Mouse (Mus musculus) E14TG2a.4 (cell line): ENCODE results near the gene Neu4.

Experiments used
- H3K27me3 ChIP-seq: 2 replicates; pipeline ENCODE4 v1.6.1; 2014; ENCODE audit warnings: low read length, control low read depth; ENCODE audit not compliant: insufficient read depth
- H3K36me3 ChIP-seq: 2 replicates; pipeline ENCODE4 v1.6.1; 2014; ENCODE audit warnings: low read length, control low read depth; ENCODE audit not compliant: insufficient read depth
- H3K4me1 ChIP-seq: replicated peaks from 2 replicates; pipeline ENCODE4 v1.6.1; 2014; ENCODE audit warnings: low read depth, low read length, control low read depth
- H3K4me3 ChIP-seq: replicated peaks from 2 replicates; pipeline ENCODE4 v1.5.1; 2014; ENCODE audit warnings: mild to moderate bottlenecking, low read length
- H3K9me3 ChIP-seq: 2 replicates; pipeline ENCODE4 v1.6.1; 2014; ENCODE audit warnings: low read length, control low read depth
- CTCF ChIP-seq: conservative IDR thresholded peaks from 2 replicates; pipeline ENCODE4 v1.5.1; 2014; ENCODE audit warnings: low read length
- NANOG ChIP-seq: IDR thresholded peaks from 2 replicates; pipeline ENCODE4 v1.6.1; 2014; ENCODE audit warnings: borderline replicate concordance, low read length, mixed read lengths
- POU5F1 ChIP-seq: IDR thresholded peaks from 2 replicates; pipeline ENCODE4 v1.6.1; 2014; ENCODE audit warnings: low read length, borderline replicate concordance

Gene Neu4

DNA sequence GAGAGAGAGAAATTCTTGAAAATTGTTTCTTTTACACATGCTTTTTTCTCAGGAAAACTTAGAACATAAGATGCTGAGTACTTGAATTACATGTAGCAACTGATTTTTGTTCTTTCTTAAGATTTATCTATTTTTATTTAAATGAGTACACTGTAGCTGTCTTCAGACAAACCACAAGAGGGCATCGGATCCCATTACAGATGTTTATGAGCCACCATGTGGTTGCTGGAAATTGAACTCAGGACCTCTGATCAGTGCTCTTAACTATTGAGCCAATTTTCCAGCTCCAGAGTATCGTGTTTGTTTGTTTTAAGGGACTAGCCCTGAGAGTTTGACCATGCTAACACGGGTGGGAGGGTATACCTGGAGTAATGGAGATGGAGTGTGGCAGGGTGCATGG, 8.6 kb upstream of the Neu4 start:
- Histone ChIP-seq H3K9me3 (no peaks in the 10 kb centered on the region), H3K27me3 (peaks cover 6% of the 10 kb centered on the region), H3K4me1 (peaks cover 6% of the 10 kb centered on the region; the same call in 1 of the 2 replicates), H3K4me3 (no peak overlapping the region), H3K36me3 (no peaks in the 10 kb centered on the region)
- no peak for TF ChIP-seq POU5F1
- no peak for TF ChIP-seq CTCF
- TF ChIP-seq NANOG: no peak

GRCm38 (mm10) chr1:94027506-94028108, 7.4 kb downstream of the Neu4 start:
- TF ChIP-seq POU5F1: no peak
- no peak for TF ChIP-seq CTCF
- TF ChIP-seq NANOG: no peak

DNA sequence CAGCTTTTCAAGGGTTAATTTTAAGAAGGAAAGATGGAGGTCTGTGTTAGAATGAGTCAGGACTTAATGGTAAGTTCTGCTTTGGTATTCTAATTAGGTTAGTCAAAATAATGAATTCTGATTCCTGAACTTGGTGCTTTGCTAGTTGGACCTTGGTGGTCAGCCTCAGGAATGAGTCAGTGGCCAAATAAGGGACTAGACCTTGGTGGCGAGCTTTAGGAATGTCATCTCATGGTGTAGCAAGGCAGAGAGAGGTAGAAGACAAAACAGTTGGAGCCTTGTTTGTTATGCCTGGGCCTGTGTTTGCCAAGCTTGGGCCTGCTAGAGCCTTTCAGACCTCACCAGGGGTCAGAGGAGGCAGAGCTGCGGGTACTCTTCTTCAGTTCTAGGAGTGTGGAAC, 8.5 kb downstream of the Neu4 start:
- TF ChIP-seq POU5F1 (no peak), CTCF (no peak), NANOG (no peak)
- Histone ChIP-seq H3K9me3 (no peaks in the 10 kb centered on the region), H3K4me3 (no peak overlapping the region), H3K4me1 (no peaks in the 10 kb centered on the region), H3K27me3 (peaks cover 23% of the 10 kb centered on the region), H3K36me3 (no peaks in the 10 kb centered on the region)

More at GRCm38 (mm10) chr1:94027506-94028108, 7.4 kb downstream of the Neu4 start:
- no peaks in the 10 kb centered on the region for H3K36me3 ChIP-seq
- no peaks in the 10 kb centered on the region for H3K9me3 ChIP-seq
- no peak overlapping the region for H3K4me3 ChIP-seq
- peaks cover 4% of the 10 kb centered on the region for H3K4me1 ChIP-seq
- H3K27me3 ChIP-seq: peaks cover 35% of the 10 kb centered on the region

DNA sequence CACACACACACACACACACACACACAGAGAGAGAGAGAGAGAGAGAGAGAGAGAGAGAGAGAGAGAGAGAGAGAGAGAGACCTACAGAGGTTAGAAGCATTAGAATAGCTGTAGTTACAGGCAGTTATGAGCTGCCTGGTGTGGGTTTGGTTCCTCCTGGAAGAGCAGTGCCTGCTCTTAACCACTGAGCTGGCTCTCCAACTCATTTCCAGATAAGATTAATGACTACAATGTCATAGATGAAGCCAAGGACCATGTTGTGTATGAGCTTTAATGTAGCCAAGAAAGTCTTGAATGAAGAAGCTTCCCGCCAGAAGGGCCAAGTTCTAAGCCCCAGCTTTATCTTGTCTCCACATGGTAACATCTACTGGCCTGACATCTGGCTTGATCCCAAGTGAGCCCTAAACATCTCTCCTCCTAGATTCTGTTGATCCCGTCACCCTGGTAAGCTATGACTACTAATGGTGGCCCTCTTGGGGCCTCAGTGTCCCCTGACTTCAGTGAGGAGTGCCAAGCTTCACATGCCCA, 12.9 kb downstream of the Neu4 start:
- Histone ChIP-seq H3K27me3 (peaks cover 19% of the 10 kb centered on the region), H3K36me3 (no peaks in the 10 kb centered on the region), H3K9me3 (no peaks in the 10 kb centered on the region), H3K4me3 (no peak overlapping the region), H3K4me1 (peaks cover 11% of the 10 kb centered on the region)
- TF ChIP-seq NANOG: no peak
- TF ChIP-seq POU5F1: no peak
- TF ChIP-seq CTCF: no peak

- Histone ChIP-seq H3K4me1 (peaks cover 11% of the 10 kb centered on the region), H3K9me3 (no peaks in the 10 kb centered on the region), H3K27me3 (peaks cover 35% of the 10 kb centered on the region), H3K36me3 (no peaks in the 10 kb centered on the region), H3K4me3 (peak overlapping the region; percentile 76)
- TF ChIP-seq POU5F1 (no peak), NANOG (no peak), CTCF (peak; percentile 92)
These were observed 14.9 kb downstream of the Neu4 start for GRCm38 (mm10) chr1:94034984-94035743.

DNA sequence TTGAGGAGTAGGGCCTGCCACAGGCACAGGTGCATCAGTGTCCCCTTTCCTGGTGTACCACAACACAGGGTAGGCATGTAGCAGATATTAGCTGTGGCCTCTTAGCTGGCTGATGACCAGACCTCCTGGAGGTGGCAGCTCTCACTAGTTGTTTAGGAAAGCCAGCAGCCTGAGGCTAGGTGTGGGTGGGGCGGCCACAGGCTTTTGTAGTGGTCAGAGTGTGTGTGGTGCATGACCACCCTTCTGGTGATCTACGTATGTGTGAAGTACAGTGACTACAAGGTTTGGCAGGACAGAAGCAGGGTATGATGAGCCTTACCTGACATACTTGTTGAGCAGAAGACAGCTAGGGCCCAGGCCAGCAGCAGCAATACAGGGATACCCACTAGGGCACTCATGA, 20.1 kb downstream of the Neu4 start:
- Histone ChIP-seq H3K9me3 (no peaks in the 10 kb centered on the region), H3K4me3 (no peak overlapping the region), H3K36me3 (no peaks in the 10 kb centered on the region), H3K27me3 (peaks cover 46% of the 10 kb centered on the region), H3K4me1 (peaks cover 5% of the 10 kb centered on the region)
- TF ChIP-seq NANOG (no peak), CTCF (no peak), POU5F1 (no peak)

DNA sequence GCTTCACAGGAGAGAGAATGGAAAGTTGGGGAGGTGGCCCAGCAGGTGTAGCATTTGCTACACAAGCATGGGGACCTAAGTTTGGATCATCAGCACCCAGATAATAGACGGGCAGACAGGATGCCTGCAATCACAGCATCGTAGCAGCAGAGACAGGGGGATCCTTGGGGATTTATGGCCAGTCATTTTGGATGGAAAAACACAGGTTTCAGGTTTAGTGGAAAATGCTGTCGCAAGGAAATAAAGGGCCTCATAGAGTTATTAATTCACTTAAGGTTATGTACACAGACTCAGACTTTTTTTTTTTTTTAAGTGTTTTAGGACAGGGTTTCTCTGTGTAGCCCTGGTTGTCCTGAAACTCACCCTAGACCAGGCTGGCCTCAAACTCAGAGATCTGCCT, 25.3 kb downstream of the Neu4 start:
- TF ChIP-seq CTCF (no peak), POU5F1 (no peak), NANOG (no peak)
- no peaks in the 10 kb centered on the region for H3K4me1 ChIP-seq
- H3K4me3 ChIP-seq: no peak overlapping the region
- no peaks in the 10 kb centered on the region for H3K36me3 ChIP-seq
- H3K27me3 ChIP-seq: peaks cover 15% of the 10 kb centered on the region
- H3K9me3 ChIP-seq: no peaks in the 10 kb centered on the region

- Histone ChIP-seq H3K4me3 (no peak overlapping the region), H3K9me3 (no peaks in the 10 kb centered on the region), H3K36me3 (no peaks in the 10 kb centered on the region), H3K4me1 (no peaks in the 10 kb centered on the region), H3K27me3 (peaks cover 11% of the 10 kb centered on the region; the same call in 1 of the 2 replicates)
- TF ChIP-seq CTCF: no peak
These were observed 26.3 kb downstream of the Neu4 start for GRCm38 (mm10) chr1:94046544-94046943.
